Mouse (Mus musculus): ENCODE data around the gene Bex1.

DNA sequence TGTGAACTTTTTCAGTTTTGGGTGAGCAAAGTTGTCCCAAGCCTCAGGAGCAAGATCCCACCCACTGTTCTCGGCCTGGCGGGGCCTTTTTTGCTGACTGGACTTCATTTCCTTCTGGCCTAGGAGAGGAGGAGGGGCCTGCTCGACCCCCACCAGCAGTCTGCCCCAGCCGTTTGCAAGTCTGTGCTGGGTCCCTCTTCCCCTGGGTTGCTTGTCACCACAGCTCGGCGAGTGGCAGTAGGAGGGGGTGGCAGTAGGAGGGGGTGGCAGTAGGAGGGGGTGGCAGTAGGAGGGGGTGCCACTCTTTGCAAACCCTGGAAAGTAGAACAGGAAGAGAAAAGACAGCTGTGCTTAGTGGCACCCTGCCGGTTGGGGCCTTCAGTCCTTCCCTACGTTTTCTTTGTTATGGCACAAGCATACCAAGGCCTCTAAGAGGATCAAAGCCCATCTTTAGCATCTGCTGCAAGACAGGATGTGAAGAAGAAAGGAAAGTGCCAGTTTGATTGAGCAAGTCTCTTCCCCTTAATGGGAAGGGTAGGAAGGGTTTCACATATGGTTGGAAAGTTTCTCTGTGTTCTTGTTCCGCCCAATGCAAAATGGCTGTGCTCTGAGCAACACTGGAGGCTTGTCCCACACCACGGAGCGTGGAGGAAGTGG is 34.3 kb downstream of the Bex1 start:
- TF ChIP-seq CTCF (IDR thresholded peaks at IDR 0.05), result no peak
- no peak for TF ChIP-seq EP300 (IDR thresholded peaks at IDR 0.05)

Measured in lung, postnatal 0 days (tissue).